Mouse (Mus musculus) kidney, embryonic 15.5 days (tissue): ENCODE data around the gene Srd5a1. TPM values are rescaled to one million over a fixed set of nuclear protein-coding genes. Genes with fewer than 3 reads are reported as not detected.
"Not testable (repeated sequence)": the region's sequence is repeated elsewhere in the genome, so short reads cannot be mapped to it uniquely, and the experiment has no call there.

Experiments
- ATAC-seq: fragments of 200-750 bp; cut with Nextera tagmentation; replicated peaks from 2 replicates; pipeline ENCODE4 v1.8.0; 2017; ENCODE audit warnings: moderate TSS enrichment; ENCODE audit not compliant: low FRiP score
- H3K27ac ChIP-seq: fragments of 300-500 bp; sonication (generic); 2 replicates; pipeline ENCODE4 v1.5.1; 2015; ENCODE audit warnings: mild to moderate bottlenecking, inconsistent platforms
- H3K27me3 ChIP-seq: fragments of 300-500 bp; sonication (generic); 2 replicates; pipeline ENCODE4 v1.6.1; 2015; ENCODE audit warnings: inconsistent platforms
- H3K36me3 ChIP-seq: fragments of 300-500 bp; sonication (generic); 2 replicates; pipeline ENCODE4 v1.6.1; 2015; ENCODE audit warnings: inconsistent platforms
- H3K4me1 ChIP-seq: fragments of 300-500 bp; sonication (generic); 2 replicates; pipeline ENCODE4 v1.6.1; 2015; ENCODE audit warnings: inconsistent platforms
- H3K4me2 ChIP-seq: fragments of 300-500 bp; sonication (generic); 2 replicates; pipeline ENCODE4 v1.6.1; 2015; ENCODE audit warnings: moderate library complexity, mild to moderate bottlenecking, inconsistent platforms
- H3K4me3 ChIP-seq: fragments of 300-500 bp; sonication (generic); replicated peaks from 2 replicates; pipeline ENCODE4 v1.5.1; 2015; ENCODE audit warnings: mild to moderate bottlenecking, inconsistent platforms
- H3K9ac ChIP-seq: fragments of 300-500 bp; sonication (generic); 2 replicates; pipeline ENCODE4 v1.6.1; 2015; ENCODE audit warnings: mild to moderate bottlenecking, inconsistent platforms
- H3K9me3 ChIP-seq: fragments of 300-500 bp; sonication (generic); replicated peaks from 2 replicates; pipeline ENCODE4 v1.6.1; 2016; ENCODE audit warnings: inconsistent platforms
- WGBS: fragments of 180-500 bp; shearing (Covaris S2); methylation state at CpG from one replicate; pipeline ENCODE4 v1.1.7; 2015; ENCODE audit warnings: mixed read lengths; 5-methylcytosine and 5-hydroxymethylcytosine counted together
- polyA plus RNA-seq: library from polyadenylated mRNA; unstranded; fragments of >200 nt; fragmentation: Nextera tagmentation; extraction: Ambion mirVana; gene quantifications from 2 replicates; pipeline ENCODE4 v1.2.1, GENCODE M21; 2015

The Srd5a1 gene
- polyA plus RNA-seq, 1 experiment from 2014 or later = 26.5 TPM

GRCm38 (mm10) chr13:69638108-69638626 lies 26.9 kb upstream of the Srd5a1 start:
- no peaks in the 10 kb centered on the region for H3K4me1 ChIP-seq
- H3K9me3 ChIP-seq = no peaks in the 10 kb centered on the region
- ATAC-seq = no peak
- 86% methylated on average over 6 of the region's 6 CpGs for WGBS
- no peak overlapping the region for H3K9ac ChIP-seq
- no peak overlapping the region for H3K4me2 ChIP-seq
- H3K27ac ChIP-seq = no peak overlapping the region
- H3K36me3 ChIP-seq = peaks cover 75% of the 10 kb centered on the region
- no peak overlapping the region for H3K4me3 ChIP-seq
- H3K27me3 ChIP-seq = no peaks in the 10 kb centered on the region

- Histone ChIP-seq H3K9me3 (no peaks in the 10 kb centered on the region), H3K36me3 (peaks cover 79% of the 10 kb centered on the region), H3K4me1 (no peaks in the 10 kb centered on the region), H3K4me2 (no peak overlapping the region), H3K27ac (no peak overlapping the region), H3K27me3 (no peaks in the 10 kb centered on the region), H3K4me3 (no peak overlapping the region), H3K9ac (no peak overlapping the region)
- WGBS = 89% methylated on average over 9 of the region's 9 CpGs
- ATAC-seq = no peak
Observed at GRCm38 (mm10) chr13:69637657-69638056, 26.4 kb upstream of the Srd5a1 start.

- ATAC-seq = no peak
- Histone ChIP-seq H3K36me3 (peaks cover 87% of the 10 kb centered on the region), H3K9me3 (no peaks in the 10 kb centered on the region), H3K4me1 (no peaks in the 10 kb centered on the region), H3K9ac (no peak overlapping the region), H3K4me3 (no peak overlapping the region), H3K4me2 (no peak overlapping the region), H3K27me3 (no peaks in the 10 kb centered on the region), H3K27ac (no peak overlapping the region)
- 81% methylated on average over 6 of the region's 6 CpGs for WGBS
Observed at GRCm38 (mm10) chr13:69636816-69637215, 25.6 kb upstream of the Srd5a1 start.

- peaks cover 92% of the 10 kb centered on the region for H3K36me3 ChIP-seq
- WGBS = 86% methylated on average over 3 of the region's 3 CpGs
- 0 out of 2 replicates have a peak, but pooled peaks have one; percentile 25 for ATAC-seq
Observed at GRCm38 (mm10) chr13:69636375-69636774, 25.1 kb upstream of the Srd5a1 start.

GRCm38 (mm10) chr13:69635836-69636235 lies 24.6 kb upstream of the Srd5a1 start:
- not testable (repeated sequence) for H3K4me2 ChIP-seq, H3K27ac ChIP-seq, H3K9me3 ChIP-seq, H3K27me3 ChIP-seq, H3K9ac ChIP-seq, H3K4me3 ChIP-seq, ATAC-seq, H3K4me1 ChIP-seq
- H3K36me3 ChIP-seq = peaks cover 94% of the 10 kb centered on the region
- WGBS = 95% methylated on average over 7 of the region's 7 CpGs

More at GRCm38 (mm10) chr13:69636375-69636774, 25.1 kb upstream of the Srd5a1 start:
- Histone ChIP-seq H3K4me3 (no peak overlapping the region), H3K9ac (no peak overlapping the region), H3K9me3 (no peaks in the 10 kb centered on the region), H3K4me2 (no peak overlapping the region), H3K27me3 (no peaks in the 10 kb centered on the region), H3K4me1 (no peaks in the 10 kb centered on the region), H3K27ac (no peak overlapping the region)

GRCm38 (mm10) chr13:69633988-69634387 lies 22.7 kb upstream of the Srd5a1 start:
- H3K9me3 ChIP-seq = no peaks in the 10 kb centered on the region
- 85% methylated on average over 2 of the region's 2 CpGs for WGBS
- ATAC-seq = no peak

GRCm38 (mm10) chr13:69633551-69633950 lies 22.3 kb upstream of the Srd5a1 start:
- ATAC-seq = no peak
- WGBS = 91% methylated on average over 9 of the region's 9 CpGs

More at GRCm38 (mm10) chr13:69633988-69634387, 22.7 kb upstream of the Srd5a1 start:
- H3K27ac ChIP-seq = no peak overlapping the region
- H3K27me3 ChIP-seq = no peaks in the 10 kb centered on the region
- peaks cover 97% of the 10 kb centered on the region for H3K36me3 ChIP-seq
- H3K4me1 ChIP-seq = no peaks in the 10 kb centered on the region
- H3K4me2 ChIP-seq = no peak overlapping the region
- H3K4me3 ChIP-seq = no peak overlapping the region
- no peak overlapping the region for H3K9ac ChIP-seq

GRCm38 (mm10) chr13:69631659-69632058 lies 20.4 kb upstream of the Srd5a1 start:
- no peaks in the 10 kb centered on the region for H3K4me1 ChIP-seq
- H3K9me3 ChIP-seq = no peaks in the 10 kb centered on the region
- H3K36me3 ChIP-seq = peaks cover 98% of the 10 kb centered on the region
- no peaks in the 10 kb centered on the region for H3K27me3 ChIP-seq
- H3K9ac ChIP-seq = no peak overlapping the region
- H3K27ac ChIP-seq = no peak overlapping the region
- ATAC-seq = no peak
- 85% methylated on average over 4 of the region's 4 CpGs for WGBS
- no peak overlapping the region for H3K4me3 ChIP-seq
- H3K4me2 ChIP-seq = no peak overlapping the region

More at GRCm38 (mm10) chr13:69633551-69633950, 22.3 kb upstream of the Srd5a1 start:
- no peak overlapping the region for H3K4me3 ChIP-seq
- H3K36me3 ChIP-seq = peaks cover 97% of the 10 kb centered on the region
- no peak overlapping the region for H3K27ac ChIP-seq
- H3K27me3 ChIP-seq = no peaks in the 10 kb centered on the region
- no peak overlapping the region for H3K9ac ChIP-seq
- H3K9me3 ChIP-seq = no peaks in the 10 kb centered on the region
- no peaks in the 10 kb centered on the region for H3K4me1 ChIP-seq
- H3K4me2 ChIP-seq = no peak overlapping the region

- Histone ChIP-seq H3K27ac (no peak overlapping the region), H3K4me1 (no peaks in the 10 kb centered on the region), H3K36me3 (peaks cover 98% of the 10 kb centered on the region), H3K4me2 (no peak overlapping the region), H3K27me3 (no peaks in the 10 kb centered on the region), H3K4me3 (no peak overlapping the region), H3K9ac (no peak overlapping the region), H3K9me3 (no peaks in the 10 kb centered on the region)
- 93% methylated on average over 3 of the region's 3 CpGs for WGBS
- ATAC-seq = no peak
Observed at GRCm38 (mm10) chr13:69631111-69631510, 19.9 kb upstream of the Srd5a1 start.

GRCm38 (mm10) chr13:69630576-69630975 lies 19.3 kb upstream of the Srd5a1 start:
- no peak overlapping the region for H3K27ac ChIP-seq
- 80% methylated on average over 8 of the region's 8 CpGs for WGBS
- H3K4me1 ChIP-seq = no peaks in the 10 kb centered on the region
- no peaks in the 10 kb centered on the region for H3K27me3 ChIP-seq
- no peak overlapping the region for H3K9ac ChIP-seq
- H3K4me2 ChIP-seq = no peak overlapping the region
- no peaks in the 10 kb centered on the region for H3K9me3 ChIP-seq
- H3K4me3 ChIP-seq = no peak overlapping the region
- ATAC-seq = no peak
- peaks cover 98% of the 10 kb centered on the region for H3K36me3 ChIP-seq

GRCm38 (mm10) chr13:69627941-69628340 lies 16.7 kb upstream of the Srd5a1 start:
- 99% methylated on average over 3 of the region's 3 CpGs for WGBS
- Histone ChIP-seq H3K4me3 (no peak overlapping the region), H3K4me2 (no peak overlapping the region), H3K27ac (no peak overlapping the region), H3K27me3 (no peaks in the 10 kb centered on the region), H3K36me3 (peaks cover 98% of the 10 kb centered on the region), H3K9ac (no peak overlapping the region), H3K4me1 (no peaks in the 10 kb centered on the region), H3K9me3 (no peaks in the 10 kb centered on the region)
- no peak for ATAC-seq

GRCm38 (mm10) chr13:69624510-69624909 lies 13.3 kb upstream of the Srd5a1 start:
- H3K4me1 ChIP-seq = no peaks in the 10 kb centered on the region
- H3K4me2 ChIP-seq = no peak overlapping the region
- no peak overlapping the region for H3K27ac ChIP-seq
- H3K36me3 ChIP-seq = peaks cover 92% of the 10 kb centered on the region
- no peak overlapping the region for H3K4me3 ChIP-seq
- no peak overlapping the region for H3K9ac ChIP-seq
- no peaks in the 10 kb centered on the region for H3K27me3 ChIP-seq
- H3K9me3 ChIP-seq = no peaks in the 10 kb centered on the region
- 87% methylated on average over 3 of the region's 3 CpGs for WGBS
- no peak for ATAC-seq

GRCm38 (mm10) chr13:69623843-69624242 lies 12.6 kb upstream of the Srd5a1 start:
- ATAC-seq = no peak
- Histone ChIP-seq H3K4me1 (no peaks in the 10 kb centered on the region), H3K27ac (no peak overlapping the region), H3K9me3 (no peaks in the 10 kb centered on the region), H3K27me3 (no peaks in the 10 kb centered on the region), H3K4me3 (no peak overlapping the region), H3K9ac (no peak overlapping the region), H3K4me2 (no peak overlapping the region), H3K36me3 (peaks cover 92% of the 10 kb centered on the region)
- 84% methylated on average over 5 of the region's 5 CpGs for WGBS
